Mouse (Mus musculus): Measurements from ENCODE around the gene Mtmr4.
A peak's percentile ranks its signal among the peaks of the same experiment; 100 is the strongest.

Mtmr4 gene

GRCm38 (mm10) chr11:87581933-87582710 lies 9.8 kb upstream of the Mtmr4 start:
- DNase-seq = no peak

- DNase-seq = no peak
Measured at GRCm38 (mm10) chr11:87583291-87584034, 8.5 kb upstream of the Mtmr4 start.

- peak; percentile 78 for DNase-seq
Measured at GRCm38 (mm10) chr11:87584711-87585505, 7.1 kb upstream of the Mtmr4 start.

- DNase-seq = no peak
Measured at GRCm38 (mm10) chr11:87587211-87587874, 4.6 kb upstream of the Mtmr4 start.

GRCm38 (mm10) chr11:87589605-87590004 lies 2.4 kb upstream of the Mtmr4 start:
- no peak for DNase-seq

GRCm38 (mm10) chr11:87590841-87591525 lies 979 bp upstream of the Mtmr4 start:
- peak; percentile 45 for DNase-seq

GRCm38 (mm10) chr11:87592354-87592695 lies 363 bp downstream of the Mtmr4 start:
- no peak for DNase-seq

- peak; percentile 73 for DNase-seq
Measured at GRCm38 (mm10) chr11:87592713-87593598, 994 bp downstream of the Mtmr4 start.

GRCm38 (mm10) chr11:87595327-87595841 lies 3.4 kb downstream of the Mtmr4 start:
- DNase-seq = no peak

GRCm38 (mm10) chr11:87595976-87596375 lies 4.0 kb downstream of the Mtmr4 start:
- no peak for DNase-seq

- peak; percentile 1 for DNase-seq
Measured at GRCm38 (mm10) chr11:87596492-87596891, 4.5 kb downstream of the Mtmr4 start.

- peak; percentile 1 for DNase-seq
Measured at GRCm38 (mm10) chr11:87597061-87597460, 5.1 kb downstream of the Mtmr4 start.

GRCm38 (mm10) chr11:87599395-87600089 lies 7.6 kb downstream of the Mtmr4 start:
- DNase-seq = peak; percentile 9

- DNase-seq = peak; percentile 0
Measured at GRCm38 (mm10) chr11:87600322-87600853, 8.4 kb downstream of the Mtmr4 start.

GRCm38 (mm10) chr11:87602234-87602633 lies 10.3 kb downstream of the Mtmr4 start:
- DNase-seq = no peak

- DNase-seq = no peak
Measured at GRCm38 (mm10) chr11:87603571-87603970, 11.6 kb downstream of the Mtmr4 start.

GRCm38 (mm10) chr11:87609264-87609663 lies 17.3 kb downstream of the Mtmr4 start:
- DNase-seq = no peak

- DNase-seq = no peak
Measured at GRCm38 (mm10) chr11:87611547-87611946, 19.6 kb downstream of the Mtmr4 start.

GRCm38 (mm10) chr11:87613972-87614371 lies 22.0 kb downstream of the Mtmr4 start:
- DNase-seq = no peak

- no peak for DNase-seq
Measured at GRCm38 (mm10) chr11:87615551-87615950, 23.6 kb downstream of the Mtmr4 start.

Data from kidney, postnatal 14 days (tissue).